Mouse (Mus musculus) 3134 (cell line): ENCODE measurements around the gene Gm1110.
"Not testable (repeated sequence)": the region's sequence is repeated elsewhere in the genome, so short reads cannot be mapped to it uniquely, and the experiment has no call there.

Experiments used
- DNase-seq: peaks from one replicate; pipeline ENCODE4 v3.0.0-alpha.2; 2011; ENCODE audit warnings: low spot score; ENCODE audit not compliant: insufficient read length; ENCODE audit errors: extremely low read depth

Gm1110 gene

DNA sequence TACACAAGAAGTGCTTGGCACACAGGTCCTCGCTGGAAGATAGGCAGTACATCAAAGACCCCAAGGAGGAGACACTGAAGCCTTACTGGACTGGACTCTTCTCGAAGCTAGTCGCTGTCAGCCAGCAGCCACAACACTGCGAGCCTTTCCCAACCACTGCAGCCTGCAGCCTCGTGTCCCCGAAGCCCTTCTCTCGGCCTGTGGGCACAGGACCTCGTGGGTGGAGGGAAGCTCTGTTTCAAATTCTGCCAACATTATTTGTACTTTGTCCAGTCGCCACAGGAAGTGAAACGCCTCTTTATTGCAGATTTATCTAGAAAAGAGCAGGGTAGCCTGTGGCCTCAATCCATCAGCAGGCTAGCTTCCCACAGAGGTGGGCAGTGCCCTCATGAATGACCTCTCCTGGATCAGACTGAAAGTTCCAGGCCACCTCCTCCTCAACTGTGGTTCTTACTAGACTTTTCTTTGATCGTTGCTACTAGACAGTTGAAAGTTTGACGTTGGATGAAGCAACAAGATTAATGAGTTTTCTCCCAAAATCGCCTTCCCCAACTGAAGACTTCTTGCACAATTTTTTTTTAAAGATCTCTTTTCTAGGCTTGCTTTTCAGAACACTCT lies at the start of gene Gm1110:
Gene Gm1110, minus strand, starts transcription at position 203 of the 618 bp plus-strand sequence.
- no peak for DNase-seq

DNA sequence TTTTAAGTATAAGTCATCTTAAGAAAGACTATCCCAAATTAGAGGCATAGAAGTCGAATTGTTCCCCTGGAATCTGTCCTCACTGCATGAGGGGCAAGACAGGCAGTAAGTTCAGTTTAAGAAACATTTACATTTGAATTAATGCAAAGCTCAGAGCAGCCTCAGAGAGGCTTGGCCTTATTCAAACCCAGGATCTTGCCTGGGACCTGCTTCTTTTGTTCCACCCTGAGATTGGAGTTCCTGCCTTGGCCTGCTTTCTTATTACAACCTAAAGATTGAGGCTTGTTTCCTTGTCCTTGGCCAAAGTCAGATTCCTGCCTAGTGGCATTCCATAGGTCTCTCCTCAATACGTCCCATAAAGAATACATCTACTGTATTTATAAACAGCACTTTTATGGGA lies 24.9 kb upstream of the Gm1110 start:
- no peak for DNase-seq

GRCm38 (mm10) chr9:26924146-26924545 lies 1.2 kb upstream of the Gm1110 start:
- no peak for DNase-seq

GRCm38 (mm10) chr9:26919778-26920177 lies 3.1 kb downstream of the Gm1110 start:
- DNase-seq, result no peak

- no peak for DNase-seq
Measured at GRCm38 (mm10) chr9:26913150-26913549, 9.8 kb downstream of the Gm1110 start.

GRCm38 (mm10) chr9:26911251-26911650 lies 11.7 kb downstream of the Gm1110 start:
- DNase-seq, result no peak

DNA sequence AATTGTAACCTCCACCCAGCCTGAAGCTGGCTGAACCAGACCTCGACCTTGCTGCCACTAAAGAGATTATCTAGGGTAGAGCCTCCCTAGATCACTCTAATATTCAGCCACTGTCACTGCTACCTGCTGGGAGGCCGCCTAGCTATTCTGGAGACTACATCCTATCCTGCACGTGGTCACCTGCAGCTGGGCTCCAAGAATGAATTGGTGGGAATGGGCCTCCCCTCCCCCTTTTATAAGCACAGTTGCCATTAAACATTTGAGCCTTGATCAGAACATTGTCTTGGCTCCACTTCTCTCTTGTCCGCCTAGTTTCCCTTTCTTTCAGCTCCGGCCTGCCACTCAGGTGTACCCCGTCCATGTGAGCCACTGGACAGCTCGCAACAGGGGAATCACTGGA lies 53.1 kb downstream of the Gm1110 start:
- DNase-seq, result not testable (repeated sequence)

GRCm38 (mm10) chr9:26860751-26861150 lies 62.2 kb downstream of the Gm1110 start, which contains the start of gene Glb1l3:
Glb1l3 (minus strand) TSS chr9:26860890.
- no peak for DNase-seq

DNA sequence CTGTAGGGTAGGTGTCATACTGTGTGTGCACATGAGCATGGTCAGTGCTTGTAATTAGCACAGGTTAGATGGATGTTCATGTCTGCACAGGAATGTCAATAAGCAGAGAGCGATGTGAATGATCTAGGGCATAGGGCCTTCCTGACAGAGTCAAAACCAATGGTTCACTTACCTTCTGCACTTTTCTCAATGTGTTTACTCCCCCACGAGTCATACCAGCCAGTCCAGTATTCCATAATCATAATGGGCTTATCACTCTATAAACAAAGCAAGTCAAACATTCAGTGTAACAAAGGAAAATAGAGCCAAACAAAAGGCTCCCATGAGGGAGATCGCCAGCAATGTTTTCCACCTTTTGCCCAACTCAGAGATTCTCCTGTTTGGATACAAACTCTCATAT lies 91.8 kb downstream of the Gm1110 start:
- DNase-seq, result no peak
